Mouse (Mus musculus): ENCODE data around the gene Nudt3. TPM values are rescaled to one million over a fixed set of nuclear protein-coding genes. Genes with fewer than 3 reads are reported as not detected.

Gene Nudt3
- polyA plus RNA-seq, 1 experiment from 2014 or later = 40.6 TPM

DNA sequence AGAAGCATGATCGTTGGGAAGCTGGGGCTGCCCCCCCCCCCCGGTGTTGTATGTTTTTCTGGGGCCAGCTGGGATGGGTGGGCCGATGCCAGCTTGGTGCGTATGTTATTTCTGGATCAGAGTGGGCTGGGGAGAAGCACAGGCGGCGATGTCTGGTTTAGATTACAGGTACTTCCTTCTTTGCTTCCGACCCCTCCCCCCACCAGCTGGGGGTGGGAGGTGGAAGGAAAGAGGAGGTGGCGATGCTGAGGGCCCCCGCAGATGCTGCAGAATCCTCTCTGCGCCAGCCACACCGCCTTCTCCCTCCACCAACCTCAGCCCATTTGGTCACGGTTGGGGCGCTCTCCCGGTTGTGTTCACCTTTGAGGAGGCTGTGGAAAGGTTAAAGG lies 32.7 kb upstream of the Nudt3 start:
- Histone ChIP-seq H3K4me3 (ENCODE audit: low read depth, low read length) (peak overlapping the region; percentile 36), H3K9me3 (ENCODE audit: control insufficient read depth, low read length) (no peaks in the 10 kb centered on the region), H3K4me1 (replicated peaks; ENCODE audit: control insufficient read depth, insufficient read depth) (0 out of 2 replicates have a peak, but pooled peaks cover 2% of the 10 kb centered on the region), H3K9ac (ENCODE audit: low read length) (no peak overlapping the region), H3K27me3 (ENCODE audit: control insufficient read depth, insufficient read depth, low read length) (peaks cover 8% of the 10 kb centered on the region; the same call in 1 of the 2 replicates), H3K27ac (replicated peaks) (no peak overlapping the region), H3K36me3 (ENCODE audit: control insufficient read depth, insufficient read depth, low read length) (no peaks in the 10 kb centered on the region), H3K4me2 (replicated peaks; ENCODE audit: low read depth) (peak overlapping the region; percentile 60; the same call in 1 of the 2 replicates)
- no peak for TF ChIP-seq EP300 (optimal IDR thresholded peaks at IDR 0.05)
- TF ChIP-seq CTCF (IDR thresholded peaks at IDR 0.05; ENCODE audit: low read depth) = no peak
- DNase-seq (ENCODE audit: low spot score) (no peak), ATAC-seq (ENCODE audit: low FRiP score, low TSS enrichment) (no peak)
- 7% methylated on average over 14 of the region's 14 CpGs for WGBS

DNA sequence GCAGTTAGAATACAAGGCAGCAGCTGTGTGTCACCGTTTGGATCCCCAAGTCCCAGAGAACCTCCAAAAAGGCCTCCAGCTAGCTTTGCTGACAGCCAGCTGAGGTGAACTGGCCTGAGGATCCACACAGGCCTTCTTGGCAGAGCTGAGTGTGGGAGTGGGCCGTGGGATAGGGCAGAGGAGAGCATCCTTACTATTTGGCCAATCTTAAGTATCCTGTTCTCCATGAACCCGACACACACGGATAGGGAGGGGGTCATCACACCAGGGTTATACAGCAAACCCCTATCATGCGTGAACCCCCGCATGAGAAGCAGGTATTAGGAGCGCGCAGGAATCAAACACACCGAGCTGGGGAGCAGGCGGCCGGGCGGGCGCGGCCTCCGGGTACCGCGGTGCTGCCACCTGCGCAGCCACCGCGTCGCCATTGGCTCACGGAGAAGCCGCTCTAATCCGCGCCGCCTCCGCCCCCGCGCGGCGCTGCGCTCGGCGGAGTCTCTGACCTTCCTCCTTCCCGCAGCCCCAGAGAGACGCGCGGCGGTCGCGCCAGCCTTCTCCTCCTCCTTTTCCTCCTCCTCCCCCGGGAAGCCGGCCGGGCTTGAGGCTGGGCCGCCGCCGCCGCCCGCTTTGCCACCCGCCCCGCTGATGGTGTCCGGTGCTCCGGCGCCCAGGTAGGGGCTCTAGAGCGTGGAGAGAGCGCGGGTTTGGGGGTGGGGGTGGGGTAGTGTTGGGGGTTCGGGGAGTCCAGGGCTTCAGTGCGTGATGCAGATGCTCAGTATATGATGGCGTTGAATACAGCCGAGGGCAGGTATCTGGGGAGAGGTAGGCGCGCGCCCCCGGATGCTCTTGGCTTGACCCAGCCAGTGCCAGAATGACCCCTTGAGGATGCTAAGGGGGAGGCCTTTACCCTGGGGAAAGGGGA lies 32.1 kb upstream of the Nudt3 start, which contains the start of gene Pacsin1:
Gene Pacsin1, plus strand, starts transcription at position 421 of the 922 bp plus-strand sequence.
- Histone ChIP-seq H3K27me3 (ENCODE audit: control insufficient read depth, insufficient read depth, low read length) (peaks cover 8% of the 10 kb centered on the region; the same call in 1 of the 2 replicates), H3K4me1 (replicated peaks; ENCODE audit: control insufficient read depth, insufficient read depth) (0 out of 2 replicates have a peak, but pooled peaks cover 2% of the 10 kb centered on the region), H3K4me2 (replicated peaks; ENCODE audit: low read depth) (peak within 1 kb of the TSS; percentile 60), H3K27ac (replicated peaks) (no peak within 1 kb of the TSS), H3K36me3 (ENCODE audit: control insufficient read depth, insufficient read depth, low read length) (no peaks in the 10 kb centered on the region), H3K4me3 (ENCODE audit: low read depth, low read length) (peak within 1 kb of the TSS; percentile 36), H3K9ac (ENCODE audit: low read length) (peak within 1 kb of the TSS; percentile 31; the same call in 1 of the 2 replicates), H3K9me3 (ENCODE audit: control insufficient read depth, low read length) (no peaks in the 10 kb centered on the region)
- ATAC-seq (ENCODE audit: low FRiP score, low TSS enrichment) = peak; percentile 53
- peak; percentile 16; the same call in 1 of the 2 replicates for TF ChIP-seq CTCF (IDR thresholded peaks at IDR 0.05; ENCODE audit: low read depth)
- no peak for TF ChIP-seq EP300 (optimal IDR thresholded peaks at IDR 0.05)
- 4% methylated on average over 62 of the region's 65 CpGs for WGBS
- peak; percentile 60 for DNase-seq (ENCODE audit: low spot score)

DNA sequence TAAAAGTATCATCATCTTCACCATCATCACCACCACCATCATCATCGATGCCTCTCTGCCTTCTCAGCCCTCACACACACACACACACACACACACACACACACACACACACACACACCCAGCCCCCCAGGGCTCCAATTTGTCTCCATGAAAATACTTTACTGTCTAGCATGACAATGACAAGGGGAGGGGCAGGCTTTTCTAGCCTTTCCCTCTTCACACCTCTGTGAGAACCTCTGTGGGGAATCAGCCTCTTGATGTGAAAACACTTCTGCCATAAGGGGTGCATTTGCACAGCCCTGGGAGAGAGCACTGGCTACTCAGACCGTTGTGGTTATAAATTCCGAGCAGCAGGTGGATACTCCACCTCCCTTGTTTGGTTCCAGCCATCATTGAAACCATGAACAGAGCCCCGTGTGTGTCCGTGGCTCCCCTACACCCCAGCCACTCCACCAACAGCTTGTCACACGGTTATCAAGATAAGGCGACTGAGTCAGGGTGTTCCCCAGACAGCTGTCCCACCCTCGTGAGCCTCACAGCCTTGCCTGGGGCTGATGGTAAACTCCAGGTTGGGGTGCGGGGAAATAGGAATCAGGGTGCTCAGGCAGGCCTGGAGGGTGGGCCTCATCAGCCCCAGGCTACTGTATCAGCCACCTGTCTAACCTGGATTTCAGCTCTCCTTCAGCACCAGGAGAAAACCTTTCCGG lies 30.1 kb upstream of the Nudt3 start:
- Histone ChIP-seq H3K4me3 (ENCODE audit: low read depth, low read length) (no peak overlapping the region), H3K27me3 (ENCODE audit: control insufficient read depth, insufficient read depth, low read length) (peaks cover 8% of the 10 kb centered on the region; the same call in 1 of the 2 replicates), H3K9ac (ENCODE audit: low read length) (no peak overlapping the region), H3K27ac (replicated peaks) (no peak overlapping the region), H3K9me3 (ENCODE audit: control insufficient read depth, low read length) (no peaks in the 10 kb centered on the region), H3K36me3 (ENCODE audit: control insufficient read depth, insufficient read depth, low read length) (no peaks in the 10 kb centered on the region), H3K4me1 (replicated peaks; ENCODE audit: control insufficient read depth, insufficient read depth) (0 out of 2 replicates have a peak, but pooled peaks cover 2% of the 10 kb centered on the region), H3K4me2 (replicated peaks; ENCODE audit: low read depth) (no peak overlapping the region)
- no peak for TF ChIP-seq CTCF (IDR thresholded peaks at IDR 0.05; ENCODE audit: low read depth)
- TF ChIP-seq EP300 (optimal IDR thresholded peaks at IDR 0.05) = no peak
- DNase-seq (ENCODE audit: low spot score) = no peak
- no peak for ATAC-seq (ENCODE audit: low FRiP score, low TSS enrichment)
- WGBS = 51% methylated on average over 10 of the region's 10 CpGs

DNA sequence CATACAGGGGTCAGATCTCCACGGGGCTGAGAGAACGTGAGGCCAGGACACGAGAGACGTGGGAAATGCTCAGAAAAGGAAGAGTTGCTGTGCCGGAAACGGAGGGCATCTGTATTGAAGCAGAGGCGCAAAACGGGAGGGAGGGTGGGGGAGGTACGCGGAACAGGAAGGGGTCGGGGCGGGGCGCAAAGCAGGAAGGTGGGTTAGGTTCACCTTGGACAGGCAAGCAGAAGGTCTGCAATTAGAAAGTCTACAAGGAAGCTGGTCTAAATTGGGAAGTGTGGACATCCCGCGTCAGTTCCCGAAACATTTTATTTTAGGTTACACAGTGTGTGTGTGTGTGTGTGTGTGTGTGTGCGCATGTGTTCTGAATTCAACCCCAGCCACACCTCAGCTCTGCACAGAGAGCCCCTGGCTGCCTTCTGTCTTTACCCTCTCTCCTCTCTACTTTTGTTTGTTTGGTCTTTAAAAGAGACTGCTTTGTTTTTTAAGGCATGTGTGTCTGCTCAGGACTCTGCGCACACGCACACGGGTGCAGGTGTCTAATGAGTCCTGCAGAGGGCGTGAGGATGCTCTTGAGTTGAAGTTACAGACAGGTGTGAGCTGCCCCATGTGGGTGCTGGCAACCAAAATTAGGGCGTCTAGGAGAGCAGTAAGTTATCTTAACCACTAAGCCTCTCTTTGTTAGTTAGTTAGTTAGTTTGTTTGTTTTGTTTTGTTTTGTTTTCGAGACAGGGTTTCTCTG lies 28.9 kb upstream of the Nudt3 start:
- TF ChIP-seq CTCF (IDR thresholded peaks at IDR 0.05; ENCODE audit: low read depth) (no peak), EP300 (optimal IDR thresholded peaks at IDR 0.05) (no peak)
- Histone ChIP-seq H3K36me3 (ENCODE audit: control insufficient read depth, insufficient read depth, low read length) (no peaks in the 10 kb centered on the region), H3K4me2 (replicated peaks; ENCODE audit: low read depth) (no peak overlapping the region), H3K27me3 (ENCODE audit: control insufficient read depth, insufficient read depth, low read length) (peaks cover 8% of the 10 kb centered on the region; the same call in 1 of the 2 replicates), H3K9ac (ENCODE audit: low read length) (no peak overlapping the region), H3K9me3 (ENCODE audit: control insufficient read depth, low read length) (no peaks in the 10 kb centered on the region), H3K27ac (replicated peaks) (no peak overlapping the region), H3K4me1 (replicated peaks; ENCODE audit: control insufficient read depth, insufficient read depth) (0 out of 2 replicates have a peak, but pooled peaks cover 2% of the 10 kb centered on the region), H3K4me3 (ENCODE audit: low read depth, low read length) (no peak overlapping the region)
- DNase-seq (ENCODE audit: low spot score) = no peak
- no peak for ATAC-seq (ENCODE audit: low FRiP score, low TSS enrichment)
- WGBS = 77% methylated on average over 23 of the region's 23 CpGs

DNA sequence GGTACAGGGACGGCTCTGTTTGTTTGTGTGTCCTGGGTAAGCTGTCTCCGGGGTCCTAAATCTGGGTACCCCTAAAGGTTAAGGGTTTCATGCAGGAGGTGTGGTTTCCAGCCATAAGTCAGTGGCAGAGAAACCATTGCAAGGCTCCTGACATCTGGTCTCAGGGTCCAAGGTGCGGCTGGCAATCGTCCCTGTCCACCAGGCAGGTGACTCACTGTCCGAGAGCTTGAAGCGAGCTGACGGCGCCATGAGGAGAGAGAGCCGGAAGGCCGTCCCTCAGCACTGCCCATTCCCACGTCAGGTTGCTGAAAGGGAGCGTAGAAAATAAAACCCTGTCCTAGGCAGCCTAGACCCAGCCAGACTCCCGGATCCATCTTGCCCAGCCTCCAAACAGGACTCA lies 27.3 kb upstream of the Nudt3 start:
- H3K4me2 ChIP-seq (replicated peaks; ENCODE audit: low read depth) = no peak overlapping the region
- H3K9me3 ChIP-seq (ENCODE audit: control insufficient read depth, low read length) = no peaks in the 10 kb centered on the region
- 66% methylated on average over 13 of the region's 13 CpGs for WGBS
- H3K4me3 ChIP-seq (ENCODE audit: low read depth, low read length) = no peak overlapping the region
- peaks cover 2% of the 10 kb centered on the region; the same call in 1 of the 2 replicates for H3K27me3 ChIP-seq (ENCODE audit: control insufficient read depth, insufficient read depth, low read length)
- TF ChIP-seq CTCF (IDR thresholded peaks at IDR 0.05; ENCODE audit: low read depth) = no peak
- TF ChIP-seq EP300 (optimal IDR thresholded peaks at IDR 0.05) = no peak
- no peak overlapping the region for H3K9ac ChIP-seq (ENCODE audit: low read length)
- DNase-seq (ENCODE audit: low spot score) (no peak), ATAC-seq (ENCODE audit: low FRiP score, low TSS enrichment) (peak; percentile 48)
- H3K27ac ChIP-seq (replicated peaks) = no peak overlapping the region
- no peaks in the 10 kb centered on the region for H3K36me3 ChIP-seq (ENCODE audit: control insufficient read depth, insufficient read depth, low read length)
- H3K4me1 ChIP-seq (replicated peaks; ENCODE audit: control insufficient read depth, insufficient read depth) = 0 out of 2 replicates have a peak, but pooled peaks cover 1% of the 10 kb centered on the region
